Mouse (Mus musculus): ENCODE results near the gene Rbl1.

- TF ChIP-seq TAL1 (IDR thresholded peaks at IDR 0.05; ENCODE audit: low read length) = no peak
- TF ChIP-seq GATA1 (IDR thresholded peaks at IDR 0.05; ENCODE audit: low read length) = no peak
Measured at GRCm38 (mm10) chr2:157136176-157136575, 68.2 kb downstream of the Rbl1 start.
